In the genomic region with DNA sequence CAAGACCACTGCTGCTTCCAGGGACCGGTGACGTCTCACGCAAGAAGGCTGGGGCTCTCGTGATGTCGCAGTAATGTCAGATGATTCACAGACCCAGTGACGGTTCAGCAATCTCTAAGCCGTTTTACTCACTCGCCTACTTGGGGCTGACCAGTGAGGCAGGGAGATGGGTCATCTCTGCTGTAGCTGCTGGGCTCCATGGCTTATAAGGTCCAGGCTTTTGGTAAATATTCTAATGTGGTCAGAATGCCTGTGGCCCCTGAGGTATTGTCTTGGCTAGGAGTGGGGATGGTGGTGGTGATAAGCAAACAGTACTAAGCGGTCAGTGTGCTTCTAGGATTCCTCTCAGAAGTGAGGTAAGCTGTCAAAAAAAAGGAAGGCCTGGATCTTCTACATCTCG, we compare ENCODE assay signal across 20 mouse cellular contexts. TPM values are rescaled to one million over a fixed set of nuclear protein-coding genes. Genes with fewer than 3 reads are reported as not detected.
DNase-seq lines count a peak whose midpoint lies in the region; ATAC-seq and TF ChIP-seq lines count a peak whose summit lies in the region.
"Had no signal": no experiment of that assay in that cellular context is flagged by ENCODE, and none has a peak within 500 bp of the region (broad histone marks: within the 10 kb centered on the region; RNA-seq: fewer than 3 reads in every experiment).

No protein-coding gene starts in this region.

- no peak overlapping the region for H3K27ac ChIP-seq in kidney, embryonic 15.5 days
- H3K27ac ChIP-seq in stomach, embryonic 16.5 days (ENCODE audit: low read length) = peak overlapping the region; percentile 38; the same call in 1 of the 2 replicates
- H3K27ac ChIP-seq in liver, postnatal 0 days (ENCODE audit: low read depth) = no peak overlapping the region
- H3K27ac ChIP-seq: embryonic facial prominence, embryonic 10.5 days; embryonic facial prominence, embryonic 12.5 days; forebrain, embryonic 13.5 days; forebrain, embryonic 15.5 days had no signal

- TF ChIP-seq EP300 in liver, postnatal 0 days (IDR thresholded peaks at IDR 0.05; ENCODE audit: low read depth) = no peak

- no peak overlapping the region for H3K4me3 ChIP-seq in kidney, embryonic 15.5 days (replicated peaks)
- H3K4me3 ChIP-seq in stomach, embryonic 16.5 days (replicated peaks; ENCODE audit: low read length) = no peak overlapping the region
- H3K4me3 ChIP-seq in liver, postnatal 0 days (ENCODE audit: low read depth, low read length) = no peak overlapping the region
- H3K4me3 ChIP-seq: embryonic facial prominence, embryonic 10.5 days; embryonic facial prominence, embryonic 12.5 days; forebrain, embryonic 13.5 days; forebrain, embryonic 15.5 days had no signal

- peaks cover 7% of the 10 kb centered on the region; the same call in 1 of the 2 replicates for H3K4me1 ChIP-seq in kidney, embryonic 15.5 days
- no peaks in the 10 kb centered on the region for H3K4me1 ChIP-seq in stomach, embryonic 16.5 days (ENCODE audit: control insufficient read depth, insufficient read depth, low read length)
- H3K4me1 ChIP-seq in liver, postnatal 0 days (ENCODE audit: insufficient read depth) = no peaks in the 10 kb centered on the region
- H3K4me1 ChIP-seq: embryonic facial prominence, embryonic 12.5 days; forebrain, embryonic 13.5 days; forebrain, embryonic 15.5 days had no signal

- WGBS in kidney, embryonic 15.5 days = 66% methylated on average over 10 of the region's 10 CpGs
- 78% methylated on average over 10 of the region's 10 CpGs for WGBS in stomach, embryonic 16.5 days
- WGBS in liver, postnatal 0 days (ENCODE audit: insufficient replicate concordance) = 71% methylated on average over 10 of the region's 10 CpGs

- no peaks in the 10 kb centered on the region for H3K27me3 ChIP-seq in kidney, embryonic 15.5 days
- H3K27me3 ChIP-seq in stomach, embryonic 16.5 days (ENCODE audit: control insufficient read depth, insufficient read depth, low read length) = no peaks in the 10 kb centered on the region
- H3K27me3 ChIP-seq in liver, postnatal 0 days (ENCODE audit: insufficient read depth, low read length) = no peaks in the 10 kb centered on the region
- H3K27me3 ChIP-seq: embryonic facial prominence, embryonic 12.5 days; forebrain, embryonic 13.5 days; forebrain, embryonic 15.5 days had no signal

- H3K9me3 ChIP-seq in kidney, embryonic 15.5 days (replicated peaks) = no peaks in the 10 kb centered on the region
- no peaks in the 10 kb centered on the region for H3K9me3 ChIP-seq in stomach, embryonic 16.5 days (replicated peaks; ENCODE audit: control insufficient read depth, low read length)
- no peaks in the 10 kb centered on the region for H3K9me3 ChIP-seq in liver, postnatal 0 days (ENCODE audit: low read length)
- H3K9me3 ChIP-seq: embryonic facial prominence, embryonic 10.5 days; embryonic facial prominence, embryonic 12.5 days; forebrain, embryonic 13.5 days; forebrain, embryonic 15.5 days had no signal

- ATAC-seq in kidney, embryonic 15.5 days (replicated peaks; ENCODE audit: low FRiP score) = 0 out of 2 replicates have a peak, but pooled peaks have one; percentile 15
- no peak for ATAC-seq in stomach, embryonic 16.5 days (ENCODE audit: insufficient read depth, low FRiP score)
- ATAC-seq in liver, postnatal 0 days = no peak
- ATAC-seq: activated CD4-positive, CD25-positive, alpha-beta regulatory T cell, adult 4 months; forebrain, embryonic 13.5 days; forebrain, embryonic 15.5 days had no signal

- no peak overlapping the region for H3K9ac ChIP-seq in kidney, embryonic 15.5 days
- H3K9ac ChIP-seq in stomach, embryonic 16.5 days (ENCODE audit: low read length) = no peak overlapping the region
- H3K9ac ChIP-seq in liver, postnatal 0 days (replicated peaks) = no peak overlapping the region
- H3K9ac ChIP-seq: embryonic facial prominence, embryonic 12.5 days; forebrain, embryonic 13.5 days; forebrain, embryonic 15.5 days had no signal

- no peak for DNase-seq in kidney, adult 18-20 months
- DNase-seq in testis, postnatal 10 days (ENCODE audit: low spot score) = peak; percentile 12
- DNase-seq in testis, postnatal 14 days (ENCODE audit: low spot score) = no peak
- DNase-seq in liver, postnatal 0 days = no peak
- DNase-seq in neural tube, embryonic 10.5 days (ENCODE audit: extremely low spot score, low spot score) = no peak
- DNase-seq: adrenal gland, adult 8-10 months; adrenal gland, postnatal 14 days; adrenal gland, postnatal 36 days; cerebellum, adult 11-12 months; cerebellum, adult 2 months; cerebellum, adult 9-10 months; cerebellum, postnatal 10 days; cerebellum, postnatal 25 days had no signal

- H3K4me2 ChIP-seq in kidney, embryonic 15.5 days = no peak overlapping the region
- H3K4me2 ChIP-seq in stomach, embryonic 16.5 days (ENCODE audit: low read depth, low read length) = no peak overlapping the region
- H3K4me2 ChIP-seq in liver, postnatal 0 days (ENCODE audit: low read depth, low read length) = no peak overlapping the region
- H3K4me2 ChIP-seq: embryonic facial prominence, embryonic 12.5 days; forebrain, embryonic 13.5 days; forebrain, embryonic 15.5 days had no signal

- TF ChIP-seq CTCF in liver, postnatal 0 days (IDR thresholded peaks at IDR 0.05; ENCODE audit: low read depth) = no peak

- H3K36me3 ChIP-seq in kidney, embryonic 15.5 days = peaks cover 14% of the 10 kb centered on the region
- H3K36me3 ChIP-seq in stomach, embryonic 16.5 days (ENCODE audit: control insufficient read depth, insufficient read depth, low read length) = no peaks in the 10 kb centered on the region
- 0 out of 2 replicates have a peak, but pooled peaks cover under 1% of the 10 kb centered on the region for H3K36me3 ChIP-seq in liver, postnatal 0 days (replicated peaks; ENCODE audit: insufficient read depth, low read length)

RNA-seq across cellular contexts. Expression of a gene that starts 0.6 kb away (rescaled TPM):
- polyA plus RNA-seq in kidney, embryonic 15.5 days (2015; fragmentation: Nextera tagmentation; extraction: Ambion mirVana) = 0.14 and 0.34 TPM in 2 replicates
- polyA plus RNA-seq in stomach, embryonic 16.5 days (2015; fragmentation: Nextera tagmentation; extraction: Ambion mirVana) = 1.1 and 1.9 TPM in 2 replicates
- polyA plus RNA-seq in liver, postnatal 0 days (2015; fragmentation: Nextera tagmentation; extraction: Ambion mirVana) = 0.06 and 0.07 TPM in 2 replicates

RNA-seq across cellular contexts. Expression of a gene that starts 21.2 kb away (rescaled TPM):
- polyA plus RNA-seq in kidney, embryonic 15.5 days (2015; fragmentation: Nextera tagmentation; extraction: Ambion mirVana) = 39.4 and 42.8 TPM in 2 replicates
- polyA plus RNA-seq in stomach, embryonic 16.5 days (2015; fragmentation: Nextera tagmentation; extraction: Ambion mirVana) = 26.8 and 32.3 TPM in 2 replicates
- polyA plus RNA-seq in liver, postnatal 0 days (2015; fragmentation: Nextera tagmentation; extraction: Ambion mirVana) = 3.1 and 3.9 TPM in 2 replicates
